Comparison of ENCODE assay signal across 8 mouse cellular contexts in genomic region chr9:67260835-67261599, GRCm38 (mm10).
DNase-seq lines count a peak whose midpoint lies in the region; ATAC-seq and TF ChIP-seq lines count a peak whose summit lies in the region.

No protein-coding gene starts in this region.

- TF ChIP-seq POLR2A in spleen, adult 2 months (IDR thresholded peaks at IDR 0.05; ENCODE audit: low read depth, low read length) = no peak

- no peak overlapping the region for H3K4me2 ChIP-seq in hindbrain, embryonic 14.5 days (replicated peaks)
- H3K4me2 ChIP-seq in liver, embryonic 15.5 days = peak overlapping the region; percentile 7; the same call in 1 of the 2 replicates

- DNase-seq in spleen, adult 2 months (ENCODE audit: low read depth in 1 of 2, low spot score in 2 of 2) = no peak
- DNase-seq in spleen, postnatal 14 days (ENCODE audit: low spot score in 2 of 2) = no peak
- no peak for DNase-seq in hindbrain, embryonic 14.5 days (ENCODE audit: low spot score)
- DNase-seq in frontal cortex, adult 2 months (ENCODE audit: extremely low spot score in 1 of 2, low spot score in 1 of 2) = no peak
- no peak for DNase-seq in gastrocnemius, postnatal 4 days (ENCODE audit: low spot score in 2 of 2)
- DNase-seq in frontal cortex, postnatal 25 days (ENCODE audit: low spot score in 2 of 2) = no peak
- no peak for DNase-seq in frontal cortex, postnatal 36 days (ENCODE audit: low spot score in 2 of 2)

- no peaks in the 10 kb centered on the region for H3K4me1 ChIP-seq in spleen, adult 2 months (ENCODE audit: control insufficient read depth, insufficient read depth, insufficient read length)
- H3K4me1 ChIP-seq in hindbrain, embryonic 14.5 days (replicated peaks; ENCODE audit: control insufficient read depth, insufficient read depth, low read length) = peaks cover 7% of the 10 kb centered on the region; the same call in 1 of the 2 replicates
- peaks cover 4% of the 10 kb centered on the region; the same call in 1 of the 2 replicates for H3K4me1 ChIP-seq in liver, embryonic 15.5 days (replicated peaks)

- no peaks in the 10 kb centered on the region for H3K27me3 ChIP-seq in spleen, adult 2 months (ENCODE audit: control insufficient read depth, insufficient read depth, low read length)
- no peaks in the 10 kb centered on the region for H3K27me3 ChIP-seq in hindbrain, embryonic 14.5 days (ENCODE audit: control insufficient read depth, insufficient read depth, low read length)
- H3K27me3 ChIP-seq in liver, embryonic 15.5 days = no peaks in the 10 kb centered on the region

- no peak overlapping the region for H3K4me3 ChIP-seq in spleen, adult 2 months (ENCODE audit: extremely low read depth, insufficient read depth, insufficient read length)
- no peak overlapping the region for H3K4me3 ChIP-seq in hindbrain, embryonic 14.5 days (replicated peaks; ENCODE audit: low read length)
- H3K4me3 ChIP-seq in liver, embryonic 15.5 days (replicated peaks) = no peak overlapping the region

- no peak; the same call in 1 of the 2 replicates for ATAC-seq in hindbrain, embryonic 14.5 days (ENCODE audit: low FRiP score)
- peak; percentile 40; the same call in 1 of the 2 replicates for ATAC-seq in liver, embryonic 15.5 days (ENCODE audit: insufficient read depth)

- no peaks in the 10 kb centered on the region for H3K9me3 ChIP-seq in hindbrain, embryonic 14.5 days (ENCODE audit: control insufficient read depth, low read length)
- no peaks in the 10 kb centered on the region for H3K9me3 ChIP-seq in liver, embryonic 15.5 days (replicated peaks)

- 58% methylated on average over 13 of the region's 13 CpGs for WGBS in spleen, adult 2 months
- WGBS in hindbrain, embryonic 14.5 days = 25% methylated on average over 13 of the region's 13 CpGs
- 20% methylated on average over 13 of the region's 13 CpGs for WGBS in liver, embryonic 15.5 days (ENCODE audit: insufficient replicate concordance)

- no peaks in the 10 kb centered on the region for H3K36me3 ChIP-seq in spleen, adult 2 months (ENCODE audit: control insufficient read depth, insufficient read depth, low read length)
- peaks cover 8% of the 10 kb centered on the region; the same call in 1 of the 2 replicates for H3K36me3 ChIP-seq in hindbrain, embryonic 14.5 days (replicated peaks; ENCODE audit: control insufficient read depth, insufficient read depth)
- no peaks in the 10 kb centered on the region for H3K36me3 ChIP-seq in liver, embryonic 15.5 days (replicated peaks)

- H3K9ac ChIP-seq in hindbrain, embryonic 14.5 days = no peak overlapping the region
- no peak overlapping the region for H3K9ac ChIP-seq in liver, embryonic 15.5 days

- no peak for TF ChIP-seq CTCF in spleen, adult 2 months (IDR thresholded peaks at IDR 0.05; ENCODE audit: extremely low read depth, insufficient read depth, insufficient read length, insufficient replicate concordance)

- H3K27ac ChIP-seq in spleen, adult 2 months (ENCODE audit: insufficient read depth, low read length) = peak overlapping the region; percentile 5; the same call in 1 of the 2 replicates
- 0 out of 2 replicates have a peak overlapping the region, but pooled peaks have one; percentile 48 for H3K27ac ChIP-seq in hindbrain, embryonic 14.5 days
- no peak overlapping the region for H3K27ac ChIP-seq in liver, embryonic 15.5 days (replicated peaks)
